Mouse (Mus musculus) limb, embryonic 11.5 days (tissue): ENCODE results near the gene Sox2. TPM values are rescaled to one million over a fixed set of nuclear protein-coding genes. Genes with fewer than 3 reads are reported as not detected.

Source experiments
- ATAC-seq: fragments of 200-750 bp; cut with Nextera tagmentation; 2 replicates; pipeline ENCODE4 v1.8.0; 2017; ENCODE audit warnings: low read depth; ENCODE audit not compliant: insufficient number of reproducible peaks, low FRiP score, low TSS enrichment
- DNase-seq: peaks from one replicate; pipeline ENCODE4 v3.0.0-alpha.2; 2015; ENCODE audit warnings: low spot score
- H3K27ac ChIP-seq: fragments of 300-500 bp; sonication (generic); replicated peaks from 2 replicates; pipeline ENCODE4 v1.5.1; 2014; ENCODE audit warnings: low read depth, mild to moderate bottlenecking, low read length
- H3K27me3 ChIP-seq: fragments of 300-500 bp; sonication (generic); 2 replicates; pipeline ENCODE4 v1.6.1; 2014; ENCODE audit warnings: mild to moderate bottlenecking, low read length, mixed read lengths; ENCODE audit not compliant: control insufficient read depth, insufficient read depth
- H3K36me3 ChIP-seq: fragments of 300-500 bp; sonication (generic); 2 replicates; pipeline ENCODE4 v1.6.1; 2014; ENCODE audit warnings: mild to moderate bottlenecking, low read length, moderate library complexity, mixed read lengths; ENCODE audit not compliant: control insufficient read depth, insufficient read depth
- H3K4me1 ChIP-seq: fragments of 300-500 bp; sonication (generic); 2 replicates; pipeline ENCODE4 v1.6.1; 2014; ENCODE audit warnings: low read length, mixed read lengths; ENCODE audit not compliant: control insufficient read depth, insufficient read depth
- H3K4me2 ChIP-seq: fragments of 300-500 bp; sonication (generic); 2 replicates; pipeline ENCODE4 v1.6.1; 2014; ENCODE audit warnings: low read depth, mild to moderate bottlenecking, moderate library complexity; ENCODE audit not compliant: severe bottlenecking
- H3K4me3 ChIP-seq: fragments of 300-500 bp; sonication (generic); 2 replicates; pipeline ENCODE4 v1.5.1; 2014; ENCODE audit warnings: low read depth, low read length
- H3K9ac ChIP-seq: fragments of 300-500 bp; sonication (generic); 2 replicates; pipeline ENCODE4 v1.6.1; 2014; ENCODE audit warnings: mild to moderate bottlenecking, low read length
- H3K9me3 ChIP-seq: fragments of 300-500 bp; sonication (generic); 2 replicates; pipeline ENCODE4 v1.6.1; 2016; ENCODE audit warnings: low read length; ENCODE audit not compliant: control insufficient read depth
- WGBS: fragments of 180-500 bp; shearing (Covaris S2); extraction: QIAGEN DNeasy Blood & Tissue Kit; methylation state at CpG from one replicate; pipeline ENCODE4 v1.1.7; 2014; 5-methylcytosine and 5-hydroxymethylcytosine counted together
- polyA plus RNA-seq: library from polyadenylated mRNA; unstranded; fragments of >200 nt; fragmentation: Nextera tagmentation; extraction: Ambion mirVana; gene quantifications from 2 replicates; pipeline ENCODE4 v1.2.1, GENCODE M21; 2014

Gene Sox2
- 0.13 and 0.17 TPM in 2 replicates for polyA plus RNA-seq

GRCm38 (mm10) chr3:34649726-34650620 lies at the start of gene Sox2:
Sox2 (plus strand) TSS chr3:34650405.
- no peaks in the 10 kb centered on the region for H3K9me3 ChIP-seq
- no peak within 1 kb of the TSS for H3K27ac ChIP-seq
- H3K4me1 ChIP-seq = peaks cover 11% of the 10 kb centered on the region
- no peak within 1 kb of the TSS for H3K9ac ChIP-seq
- WGBS = under 1% methylated on average over 78 of the region's 86 CpGs
- H3K4me3 ChIP-seq = peak within 1 kb of the TSS; percentile 28
- no peaks in the 10 kb centered on the region for H3K36me3 ChIP-seq
- ATAC-seq (peak; percentile 77), DNase-seq (peak; percentile 84)
- peaks cover 79% of the 10 kb centered on the region for H3K27me3 ChIP-seq
- peak within 1 kb of the TSS; percentile 62 for H3K4me2 ChIP-seq

GRCm38 (mm10) chr3:34601116-34601515 lies 49.1 kb upstream of the Sox2 start:
- Histone ChIP-seq H3K4me1 (no peaks in the 10 kb centered on the region), H3K27ac (no peak overlapping the region), H3K36me3 (no peaks in the 10 kb centered on the region), H3K9ac (no peak overlapping the region), H3K27me3 (no peaks in the 10 kb centered on the region), H3K4me3 (no peak overlapping the region), H3K4me2 (no peak overlapping the region), H3K9me3 (0 out of 2 replicates have a peak, but pooled peaks cover 2% of the 10 kb centered on the region)
- DNase-seq (no peak), ATAC-seq (no peak)
- 92% methylated on average over 2 of the region's 2 CpGs for WGBS

GRCm38 (mm10) chr3:34614107-34614506 lies 36.1 kb upstream of the Sox2 start:
- H3K4me2 ChIP-seq = no peak overlapping the region
- H3K36me3 ChIP-seq = no peaks in the 10 kb centered on the region
- no peak overlapping the region for H3K9ac ChIP-seq
- H3K27me3 ChIP-seq = no peaks in the 10 kb centered on the region
- H3K9me3 ChIP-seq = no peaks in the 10 kb centered on the region
- H3K4me1 ChIP-seq = no peaks in the 10 kb centered on the region
- no peak overlapping the region for H3K4me3 ChIP-seq
- ATAC-seq (no peak), DNase-seq (no peak)
- H3K27ac ChIP-seq = no peak overlapping the region
- 78% methylated on average over 7 of the region's 7 CpGs for WGBS

GRCm38 (mm10) chr3:34615526-34615925 lies 34.7 kb upstream of the Sox2 start:
- H3K9me3 ChIP-seq = no peaks in the 10 kb centered on the region
- 73% methylated on average over 15 of the region's 15 CpGs for WGBS
- no peak overlapping the region for H3K4me3 ChIP-seq
- H3K36me3 ChIP-seq = no peaks in the 10 kb centered on the region
- H3K4me2 ChIP-seq = no peak overlapping the region
- no peaks in the 10 kb centered on the region for H3K4me1 ChIP-seq
- DNase-seq = no peak
- no peak overlapping the region for H3K27ac ChIP-seq
- no peak for ATAC-seq
- H3K9ac ChIP-seq = no peak overlapping the region
- H3K27me3 ChIP-seq = no peaks in the 10 kb centered on the region

GRCm38 (mm10) chr3:34618934-34619333 lies 31.3 kb upstream of the Sox2 start:
- H3K4me1 ChIP-seq = no peaks in the 10 kb centered on the region
- 82% methylated on average over 7 of the region's 7 CpGs for WGBS
- H3K4me2 ChIP-seq = no peak overlapping the region
- ATAC-seq (no peak), DNase-seq (no peak)
- H3K36me3 ChIP-seq = no peaks in the 10 kb centered on the region
- H3K9me3 ChIP-seq = no peaks in the 10 kb centered on the region
- H3K4me3 ChIP-seq = no peak overlapping the region
- H3K27ac ChIP-seq = no peak overlapping the region
- no peaks in the 10 kb centered on the region for H3K27me3 ChIP-seq
- H3K9ac ChIP-seq = no peak overlapping the region

- DNase-seq = no peak
- H3K27me3 ChIP-seq = no peaks in the 10 kb centered on the region
- no peaks in the 10 kb centered on the region for H3K9me3 ChIP-seq
- no peak overlapping the region for H3K4me3 ChIP-seq
- H3K27ac ChIP-seq = no peak overlapping the region
- no peaks in the 10 kb centered on the region for H3K4me1 ChIP-seq
- no peak for ATAC-seq
- H3K9ac ChIP-seq = no peak overlapping the region
- H3K4me2 ChIP-seq = no peak overlapping the region
- no peaks in the 10 kb centered on the region for H3K36me3 ChIP-seq
- WGBS = 77% methylated on average over 4 of the region's 4 CpGs
Measured at GRCm38 (mm10) chr3:34620121-34620520, 30.1 kb upstream of the Sox2 start.

- ATAC-seq (no peak), DNase-seq (no peak)
- Histone ChIP-seq H3K9me3 (no peaks in the 10 kb centered on the region), H3K4me2 (no peak overlapping the region), H3K9ac (no peak overlapping the region), H3K36me3 (no peaks in the 10 kb centered on the region), H3K4me3 (no peak overlapping the region), H3K27ac (no peak overlapping the region), H3K27me3 (no peaks in the 10 kb centered on the region), H3K4me1 (no peaks in the 10 kb centered on the region)
- WGBS = 91% methylated on average over 16 of the region's 16 CpGs
Measured at GRCm38 (mm10) chr3:34624721-34625270, 25.4 kb upstream of the Sox2 start.

- ATAC-seq (no peak), DNase-seq (no peak)
- 89% methylated on average over 8 of the region's 8 CpGs for WGBS
- H3K9ac ChIP-seq = no peak overlapping the region
- no peaks in the 10 kb centered on the region for H3K4me1 ChIP-seq
- no peak overlapping the region for H3K4me3 ChIP-seq
- no peaks in the 10 kb centered on the region for H3K9me3 ChIP-seq
- no peak overlapping the region for H3K27ac ChIP-seq
- H3K36me3 ChIP-seq = no peaks in the 10 kb centered on the region
- H3K27me3 ChIP-seq = no peaks in the 10 kb centered on the region
- H3K4me2 ChIP-seq = no peak overlapping the region
Measured at GRCm38 (mm10) chr3:34626521-34626920, 23.7 kb upstream of the Sox2 start.
